Comparison of ENCODE assay signal across 14 mouse cellular contexts in genomic region chr2:27734800-27735199, GRCm38 (mm10). TPM values are rescaled to one million over a fixed set of nuclear protein-coding genes. Genes with fewer than 3 reads are reported as not detected.
DNase-seq lines count a peak whose midpoint lies in the region; ATAC-seq and TF ChIP-seq lines count a peak whose summit lies in the region.
"Had no signal": no experiment of that assay in that cellular context is flagged by ENCODE, and none has a peak within 500 bp of the region (broad histone marks: within the 10 kb centered on the region; RNA-seq: fewer than 3 reads in every experiment).

No protein-coding gene starts in this region.

- peaks cover 14% of the 10 kb centered on the region for H3K36me3 ChIP-seq in heart, embryonic 12.5 days
- 0 out of 2 replicates have a peak, but pooled peaks cover 10% of the 10 kb centered on the region for H3K36me3 ChIP-seq in kidney, postnatal 0 days (ENCODE audit: insufficient read depth, low read length)
- peaks cover 15% of the 10 kb centered on the region for H3K36me3 ChIP-seq in embryonic facial prominence, embryonic 14.5 days (ENCODE audit: control insufficient read depth, insufficient read depth, low read length)
- peaks cover 17% of the 10 kb centered on the region for H3K36me3 ChIP-seq in limb, embryonic 14.5 days (ENCODE audit: control insufficient read depth, insufficient read depth, low read length)

- no peak for DNase-seq in heart, postnatal 36 days
- DNase-seq in kidney, postnatal 0 days (ENCODE audit: low spot score), result no peak
- no peak for DNase-seq in kidney, postnatal 36 days
- no peak for DNase-seq in embryonic facial prominence, embryonic 14.5 days (ENCODE audit: low spot score)
- DNase-seq in limb, embryonic 14.5 days (ENCODE audit: low spot score), result no peak
- no peak for DNase-seq in frontal cortex, postnatal 36 days (ENCODE audit: low spot score in 2 of 2)
- no peak for DNase-seq in cerebellum, adult 8-10 months
- DNase-seq: cerebellum, adult 11-12 months; gastrocnemius, postnatal 10 days had no signal

- no peak for TF ChIP-seq CTCF in kidney, postnatal 0 days (IDR thresholded peaks at IDR 0.05; ENCODE audit: low read depth)

- peak overlapping the region; percentile 15; the same call in 1 of the 2 replicates for H3K9ac ChIP-seq in heart, embryonic 12.5 days
- H3K9ac ChIP-seq in kidney, postnatal 0 days (ENCODE audit: low read depth, low read length), result no peak overlapping the region
- H3K9ac ChIP-seq in embryonic facial prominence, embryonic 14.5 days (ENCODE audit: low read depth, low read length), result peak overlapping the region; percentile 45; the same call in 1 of the 2 replicates
- H3K9ac ChIP-seq in limb, embryonic 14.5 days (ENCODE audit: low read depth, low read length, severe bottlenecking), result no peak overlapping the region
- H3K9ac ChIP-seq: forebrain, embryonic 12.5 days; midbrain, embryonic 12.5 days had no signal

- H3K4me2 ChIP-seq in heart, embryonic 12.5 days, result no peak overlapping the region
- H3K4me2 ChIP-seq in kidney, postnatal 0 days (ENCODE audit: low read length), result no peak overlapping the region
- H3K4me2 ChIP-seq in embryonic facial prominence, embryonic 14.5 days (ENCODE audit: low read depth, low read length), result no peak overlapping the region
- H3K4me2 ChIP-seq in limb, embryonic 14.5 days (replicated peaks; ENCODE audit: low read depth, low read length, severe bottlenecking), result no peak overlapping the region
- H3K4me2 ChIP-seq: forebrain, embryonic 12.5 days; midbrain, embryonic 12.5 days had no signal

- TF ChIP-seq POLR2A in limb, embryonic 14.5 days (IDR thresholded peaks at IDR 0.05; ENCODE audit: borderline replicate concordance, extremely low read depth, insufficient read depth, insufficient read length), result no peak

- H3K27ac ChIP-seq in heart, embryonic 12.5 days (ENCODE audit: poor library complexity, severe bottlenecking), result peak overlapping the region; percentile 66
- 0 out of 2 replicates have a peak overlapping the region, but pooled peaks have one; percentile 50 for H3K27ac ChIP-seq in kidney, postnatal 0 days
- peak overlapping the region; percentile 69 for H3K27ac ChIP-seq in embryonic facial prominence, embryonic 14.5 days (replicated peaks; ENCODE audit: low read depth, low read length)
- H3K27ac ChIP-seq in limb, embryonic 14.5 days (replicated peaks; ENCODE audit: low read depth, low read length), result peak overlapping the region; percentile 77
- H3K27ac ChIP-seq: forebrain, embryonic 12.5 days; hindbrain, postnatal 0 days; layer of hippocampus, adult 2 months; midbrain, embryonic 12.5 days had no signal

- H3K9me3 ChIP-seq in heart, embryonic 12.5 days (replicated peaks), result no peaks in the 10 kb centered on the region
- no peaks in the 10 kb centered on the region for H3K9me3 ChIP-seq in kidney, postnatal 0 days (replicated peaks; ENCODE audit: low read length)
- H3K9me3 ChIP-seq in embryonic facial prominence, embryonic 14.5 days (ENCODE audit: control insufficient read depth, low read length), result no peaks in the 10 kb centered on the region
- no peaks in the 10 kb centered on the region for H3K9me3 ChIP-seq in limb, embryonic 14.5 days (ENCODE audit: control insufficient read depth, low read length)
- H3K9me3 ChIP-seq: forebrain, embryonic 12.5 days; midbrain, embryonic 12.5 days had no signal

- intact Hi-C loops in heart, postnatal 36 days (cut with DNase I), result no loop called here

- no peak for ATAC-seq in heart, embryonic 12.5 days (ENCODE audit: insufficient number of reproducible peaks, low FRiP score)
- ATAC-seq in kidney, postnatal 0 days (replicated peaks; ENCODE audit: low FRiP score, low read depth), result no peak
- ATAC-seq in embryonic facial prominence, embryonic 14.5 days (ENCODE audit: low read depth), result no peak
- no peak for ATAC-seq in limb, embryonic 14.5 days (ENCODE audit: low FRiP score, low read depth)
- ATAC-seq: hindbrain, postnatal 0 days had no signal

- H3K4me3 ChIP-seq in heart, embryonic 12.5 days, result no peak overlapping the region
- H3K4me3 ChIP-seq in kidney, postnatal 0 days (replicated peaks; ENCODE audit: low read depth, low read length), result no peak overlapping the region
- H3K4me3 ChIP-seq in embryonic facial prominence, embryonic 14.5 days (ENCODE audit: low read depth, low read length), result no peak overlapping the region
- no peak overlapping the region for H3K4me3 ChIP-seq in limb, embryonic 14.5 days (replicated peaks; ENCODE audit: low read length)
- H3K4me3 ChIP-seq: forebrain, embryonic 12.5 days; layer of hippocampus, adult 2 months; midbrain, embryonic 12.5 days had no signal

- 66% methylated on average over 2 of the region's 2 CpGs for WGBS in heart, embryonic 12.5 days
- WGBS in kidney, postnatal 0 days, result 78% methylated on average over 2 of the region's 2 CpGs
- 63% methylated on average over 2 of the region's 2 CpGs for WGBS in embryonic facial prominence, embryonic 14.5 days
- WGBS in limb, embryonic 14.5 days, result 53% methylated on average over 2 of the region's 2 CpGs

- H3K4me1 ChIP-seq in heart, embryonic 12.5 days (replicated peaks), result peaks cover 70% of the 10 kb centered on the region
- peaks cover 21% of the 10 kb centered on the region for H3K4me1 ChIP-seq in kidney, postnatal 0 days (replicated peaks; ENCODE audit: insufficient read depth, low read length)
- peaks cover 48% of the 10 kb centered on the region for H3K4me1 ChIP-seq in embryonic facial prominence, embryonic 14.5 days (ENCODE audit: control insufficient read depth, insufficient read depth, low read length)
- peaks cover 56% of the 10 kb centered on the region for H3K4me1 ChIP-seq in limb, embryonic 14.5 days (ENCODE audit: control insufficient read depth, insufficient read depth, low read length)

- H3K27me3 ChIP-seq in heart, embryonic 12.5 days (replicated peaks), result no peaks in the 10 kb centered on the region; the same call in 1 of the 2 replicates
- H3K27me3 ChIP-seq in kidney, postnatal 0 days (ENCODE audit: insufficient read depth, low read length), result no peaks in the 10 kb centered on the region
- H3K27me3 ChIP-seq in embryonic facial prominence, embryonic 14.5 days (replicated peaks; ENCODE audit: control insufficient read depth, insufficient read depth, low read length), result no peaks in the 10 kb centered on the region
- no peaks in the 10 kb centered on the region for H3K27me3 ChIP-seq in limb, embryonic 14.5 days (ENCODE audit: control insufficient read depth, insufficient read depth, low read length)
- H3K27me3 ChIP-seq: forebrain, embryonic 12.5 days; midbrain, embryonic 12.5 days had no signal

RNA-seq across cellular contexts. Expression of gene Rxra, which starts 58.6 kb away (rescaled TPM):
- polyA plus RNA-seq in heart, embryonic 12.5 days (2016; fragmentation: Nextera tagmentation; extraction: Ambion mirVana), result 7.8 and 8.6 TPM in 2 replicates
- total RNA-seq in heart, postnatal 36 days (2021), result 10 to 100 TPM; 52.8 to 53.8 TPM
- polyA plus RNA-seq in kidney, postnatal 0 days (2015; fragmentation: Nextera tagmentation; extraction: Ambion mirVana), result 9.4 and 9.6 TPM in 2 replicates
- 11.3 and 11.5 TPM in 2 replicates for polyA plus RNA-seq in embryonic facial prominence, embryonic 14.5 days (2014; fragmentation: Nextera tagmentation; extraction: Ambion mirVana)
- 56.8 and 80.3 TPM in 2 replicates for polyA plus RNA-seq in limb, embryonic 14.5 days (2012; rRNA removed)
- polyA plus RNA-seq in limb, embryonic 14.5 days (2014; fragmentation: Nextera tagmentation; extraction: Ambion mirVana), result 13.8 and 17.0 TPM in 2 replicates

Comparison
In these comparisons a context has a peak if more than half of its experiments do, and no peak if none do; other contexts are left out.
1. H3K9ac ChIP-seq: peak in heart, embryonic 12.5 days (single experiment) and embryonic facial prominence, embryonic 14.5 days (single experiment); none in kidney, postnatal 0 days (single experiment) and limb, embryonic 14.5 days (single experiment).
2. Peak in every context shown above with its lines, with median percentiles within 50 percentile points of each other: H3K27ac ChIP-seq.